Mouse (Mus musculus): ENCODE results near the gene 9330182O14Rik. TPM values are rescaled to one million over a fixed set of nuclear protein-coding genes. Genes with fewer than 3 reads are reported as not detected.

The 9330182O14Rik gene
- polyA plus RNA-seq, 1 experiment from 2014 or later: not detected

DNA sequence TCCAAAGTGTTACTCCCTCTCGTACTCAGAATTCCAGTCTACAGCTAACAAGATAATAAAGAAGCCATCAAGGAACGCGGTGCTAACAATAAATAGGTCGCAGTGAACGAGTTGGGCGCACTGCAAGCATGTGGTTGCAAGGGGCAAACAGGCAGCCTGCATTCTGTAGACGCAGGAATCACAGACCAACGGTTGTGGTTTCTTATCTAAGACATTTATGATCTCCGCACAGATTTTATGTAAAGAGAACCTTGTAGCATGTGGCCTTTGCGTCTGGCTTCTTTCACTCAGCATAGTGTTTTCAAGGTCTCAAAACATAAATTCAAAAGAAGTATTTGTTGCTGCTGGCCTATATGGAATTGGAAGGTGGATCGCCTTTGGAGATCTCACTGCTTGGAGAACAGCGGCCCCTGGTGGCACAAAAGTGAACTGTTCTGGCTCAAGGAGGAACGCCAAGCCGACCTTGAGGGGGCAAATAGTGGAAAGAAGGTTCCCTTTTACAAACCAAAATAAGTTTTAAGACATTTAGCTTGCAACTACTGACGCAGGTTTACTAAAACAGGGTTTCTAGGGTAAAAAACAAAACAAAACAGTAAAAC, 3.2 kb upstream of the 9330182O14Rik start:
- Histone ChIP-seq H3K4me1 (ENCODE audit: control insufficient read depth, insufficient read depth, low read length) (no peaks in the 10 kb centered on the region), H3K27ac (ENCODE audit: low read depth, low read length) (no peak overlapping the region), H3K27me3 (ENCODE audit: control insufficient read depth, insufficient read depth, low read length) (no peaks in the 10 kb centered on the region), H3K4me3 (ENCODE audit: low read length) (no peak overlapping the region), H3K4me2 (replicated peaks; ENCODE audit: low read depth, low read length) (no peak overlapping the region), H3K9me3 (ENCODE audit: control insufficient read depth, low read length) (no peaks in the 10 kb centered on the region), H3K36me3 (ENCODE audit: control insufficient read depth, insufficient read depth, low read length) (no peaks in the 10 kb centered on the region), H3K9ac (ENCODE audit: low read depth, low read length) (no peak overlapping the region)
- no peak; the same call in 1 of the 2 replicates for ATAC-seq (ENCODE audit: low FRiP score, low TSS enrichment)
- WGBS: 22% methylated on average over 15 of the region's 15 CpGs

DNA sequence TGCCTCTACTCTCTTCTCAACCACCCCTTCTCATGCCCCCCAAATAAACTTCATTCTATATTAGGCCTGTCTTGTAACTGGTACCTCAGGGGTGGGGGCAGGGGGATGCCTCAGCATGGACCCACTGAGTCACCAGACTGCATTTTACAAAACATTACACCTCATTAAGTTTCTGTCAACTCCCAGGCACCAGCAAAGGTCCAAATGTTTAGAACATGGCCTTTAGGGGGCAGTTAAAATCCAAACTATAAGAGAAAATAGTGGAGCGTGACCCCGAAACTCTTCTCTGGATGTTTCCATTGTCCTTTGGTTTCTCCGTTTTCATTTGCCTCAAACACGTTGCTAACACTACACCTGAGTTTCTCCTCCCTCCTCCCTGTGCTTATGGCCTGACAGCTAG, 1.8 kb upstream of the 9330182O14Rik start:
- H3K27me3 ChIP-seq (ENCODE audit: control insufficient read depth, insufficient read depth, low read length): no peaks in the 10 kb centered on the region
- WGBS: 60% methylated on average over 4 of the region's 4 CpGs

DNA sequence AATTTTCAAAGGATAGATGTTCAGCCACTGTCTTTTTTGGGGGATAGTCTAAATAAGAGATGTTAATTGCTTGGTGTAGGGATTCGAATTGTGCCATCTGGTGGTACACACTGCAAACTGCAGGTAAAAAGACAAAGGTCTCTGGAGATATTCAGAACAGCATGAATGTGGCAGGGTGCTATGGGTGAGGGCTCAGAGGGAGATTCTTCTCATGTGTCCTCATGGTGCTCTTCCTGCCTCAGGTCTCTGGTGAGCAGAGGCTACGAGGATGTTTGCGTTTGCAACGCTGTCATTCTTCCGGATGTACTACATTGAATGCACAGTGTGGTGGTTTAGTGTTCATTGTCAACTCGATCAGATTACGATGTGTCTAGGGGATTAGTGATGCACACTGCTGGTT, 10.1 kb downstream of the 9330182O14Rik start:
- Histone ChIP-seq H3K27me3 (ENCODE audit: control insufficient read depth, insufficient read depth, low read length) (no peaks in the 10 kb centered on the region), H3K36me3 (ENCODE audit: control insufficient read depth, insufficient read depth, low read length) (no peaks in the 10 kb centered on the region), H3K27ac (ENCODE audit: low read depth, low read length) (no peak overlapping the region), H3K9me3 (ENCODE audit: control insufficient read depth, low read length) (no peaks in the 10 kb centered on the region), H3K4me3 (ENCODE audit: low read length) (no peak overlapping the region), H3K4me1 (ENCODE audit: control insufficient read depth, insufficient read depth, low read length) (no peaks in the 10 kb centered on the region), H3K9ac (ENCODE audit: low read depth, low read length) (no peak overlapping the region), H3K4me2 (replicated peaks; ENCODE audit: low read depth, low read length) (no peak overlapping the region)
- 54% methylated on average over 7 of the region's 7 CpGs for WGBS
- no peak for ATAC-seq (ENCODE audit: low FRiP score, low TSS enrichment)

More for the DNA sequence above, 1.8 kb upstream of the 9330182O14Rik start:
- no peak overlapping the region for H3K4me2 ChIP-seq (replicated peaks; ENCODE audit: low read depth, low read length)
- no peak overlapping the region for H3K9ac ChIP-seq (ENCODE audit: low read depth, low read length)
- H3K36me3 ChIP-seq (ENCODE audit: control insufficient read depth, insufficient read depth, low read length): no peaks in the 10 kb centered on the region
- H3K9me3 ChIP-seq (ENCODE audit: control insufficient read depth, low read length): no peaks in the 10 kb centered on the region
- H3K4me1 ChIP-seq (ENCODE audit: control insufficient read depth, insufficient read depth, low read length): no peaks in the 10 kb centered on the region
- no peak for ATAC-seq (ENCODE audit: low FRiP score, low TSS enrichment)
- no peak overlapping the region for H3K4me3 ChIP-seq (ENCODE audit: low read length)
- H3K27ac ChIP-seq (ENCODE audit: low read depth, low read length): no peak overlapping the region

DNA sequence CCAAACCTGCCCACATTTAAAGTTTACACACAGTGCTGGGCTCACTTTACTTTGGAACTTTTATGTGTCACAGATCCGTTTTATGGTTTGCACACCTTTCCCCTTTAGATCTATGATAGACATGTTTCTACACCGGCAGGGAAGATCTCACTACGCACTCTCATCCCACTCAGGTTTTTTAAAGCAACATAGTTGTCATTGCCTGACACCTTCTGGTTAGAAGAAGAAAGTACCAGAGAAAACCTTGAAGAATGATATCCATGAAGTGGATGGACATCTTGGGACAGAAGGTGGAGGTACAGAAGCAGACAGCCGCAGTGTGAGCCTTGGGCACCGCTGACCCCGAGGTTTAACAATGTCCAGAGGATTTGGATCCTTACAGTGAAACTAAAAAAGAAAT, 23.5 kb downstream of the 9330182O14Rik start:
- Histone ChIP-seq H3K27ac (ENCODE audit: low read depth, low read length) (no peak overlapping the region), H3K4me1 (ENCODE audit: control insufficient read depth, insufficient read depth, low read length) (no peaks in the 10 kb centered on the region), H3K9ac (ENCODE audit: low read depth, low read length) (no peak overlapping the region), H3K36me3 (ENCODE audit: control insufficient read depth, insufficient read depth, low read length) (no peaks in the 10 kb centered on the region), H3K4me3 (ENCODE audit: low read length) (no peak overlapping the region), H3K4me2 (replicated peaks; ENCODE audit: low read depth, low read length) (no peak overlapping the region), H3K9me3 (ENCODE audit: control insufficient read depth, low read length) (no peaks in the 10 kb centered on the region), H3K27me3 (ENCODE audit: control insufficient read depth, insufficient read depth, low read length) (no peaks in the 10 kb centered on the region)
- 82% methylated on average over 6 of the region's 6 CpGs for WGBS
- ATAC-seq (ENCODE audit: low FRiP score, low TSS enrichment): no peak

GRCm38 (mm10) chr15:40166560-40167275, 32.6 kb downstream of the 9330182O14Rik start:
- Histone ChIP-seq H3K27ac (ENCODE audit: low read depth, low read length) (no peak overlapping the region; the same call in 1 of the 2 replicates), H3K4me1 (ENCODE audit: control insufficient read depth, insufficient read depth, low read length) (peaks cover 12% of the 10 kb centered on the region), H3K4me2 (replicated peaks; ENCODE audit: low read depth, low read length) (peak overlapping the region; percentile 40; the same call in 1 of the 2 replicates), H3K9ac (ENCODE audit: low read depth, low read length) (no peak overlapping the region), H3K27me3 (ENCODE audit: control insufficient read depth, insufficient read depth, low read length) (no peaks in the 10 kb centered on the region), H3K4me3 (ENCODE audit: low read length) (no peak overlapping the region), H3K36me3 (ENCODE audit: control insufficient read depth, insufficient read depth, low read length) (no peaks in the 10 kb centered on the region), H3K9me3 (ENCODE audit: control insufficient read depth, low read length) (no peaks in the 10 kb centered on the region)
- peak; percentile 61; the same call in 1 of the 2 replicates for ATAC-seq (ENCODE audit: low FRiP score, low TSS enrichment)
- 24% methylated on average over 9 of the region's 9 CpGs for WGBS

DNA sequence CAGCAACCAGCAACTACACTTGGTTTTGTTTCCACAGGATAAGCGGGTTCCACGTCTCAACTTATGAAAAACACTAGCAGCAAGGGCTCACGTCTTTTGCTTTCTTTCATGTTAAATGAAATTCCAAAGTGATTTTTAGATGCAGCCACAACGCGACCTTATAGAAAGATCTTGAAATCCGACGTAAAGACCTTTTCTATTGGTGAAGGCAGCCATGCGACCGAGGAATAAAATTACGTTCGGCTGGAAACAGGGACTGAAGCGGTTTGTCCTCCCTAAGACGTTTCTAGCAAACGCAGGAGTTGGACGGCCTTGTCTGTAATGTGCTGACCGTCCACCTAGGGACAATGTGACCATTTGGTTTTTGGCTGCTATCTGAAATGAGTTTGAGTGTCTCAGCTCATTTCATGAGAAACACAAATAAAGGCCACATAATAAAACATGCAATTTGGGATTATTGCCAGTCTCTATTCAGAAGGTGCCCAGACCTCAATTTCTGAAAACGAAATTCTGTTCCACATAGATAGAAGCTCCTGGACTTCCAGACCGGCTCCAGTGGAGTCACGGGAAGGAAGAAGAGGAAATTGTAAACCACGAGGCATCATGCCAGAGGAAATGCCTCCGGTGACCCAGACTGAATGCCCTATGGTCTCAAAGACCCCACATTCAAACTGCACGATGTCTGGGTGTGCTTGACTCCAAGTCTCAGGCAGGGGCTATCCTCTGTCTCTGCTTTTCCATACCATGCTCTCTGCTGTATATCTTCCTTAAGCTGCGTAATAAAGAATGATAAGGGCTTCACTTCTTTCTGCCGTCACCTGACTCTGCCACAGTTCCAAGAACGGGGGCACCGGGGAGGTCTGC, 33.3 kb downstream of the 9330182O14Rik start:
- Histone ChIP-seq H3K27me3 (ENCODE audit: control insufficient read depth, insufficient read depth, low read length) (no peaks in the 10 kb centered on the region), H3K27ac (ENCODE audit: low read depth, low read length) (peak overlapping the region; percentile 24; the same call in 1 of the 2 replicates), H3K4me1 (ENCODE audit: control insufficient read depth, insufficient read depth, low read length) (peaks cover 12% of the 10 kb centered on the region), H3K4me3 (ENCODE audit: low read length) (peak overlapping the region; percentile 12; the same call in 1 of the 2 replicates), H3K9me3 (ENCODE audit: control insufficient read depth, low read length) (no peaks in the 10 kb centered on the region), H3K36me3 (ENCODE audit: control insufficient read depth, insufficient read depth, low read length) (no peaks in the 10 kb centered on the region), H3K9ac (ENCODE audit: low read depth, low read length) (no peak overlapping the region), H3K4me2 (replicated peaks; ENCODE audit: low read depth, low read length) (peak overlapping the region; percentile 40)
- 37% methylated on average over 26 of the region's 26 CpGs for WGBS
- peak; percentile 36; the same call in 1 of the 2 replicates for ATAC-seq (ENCODE audit: low FRiP score, low TSS enrichment)

DNA sequence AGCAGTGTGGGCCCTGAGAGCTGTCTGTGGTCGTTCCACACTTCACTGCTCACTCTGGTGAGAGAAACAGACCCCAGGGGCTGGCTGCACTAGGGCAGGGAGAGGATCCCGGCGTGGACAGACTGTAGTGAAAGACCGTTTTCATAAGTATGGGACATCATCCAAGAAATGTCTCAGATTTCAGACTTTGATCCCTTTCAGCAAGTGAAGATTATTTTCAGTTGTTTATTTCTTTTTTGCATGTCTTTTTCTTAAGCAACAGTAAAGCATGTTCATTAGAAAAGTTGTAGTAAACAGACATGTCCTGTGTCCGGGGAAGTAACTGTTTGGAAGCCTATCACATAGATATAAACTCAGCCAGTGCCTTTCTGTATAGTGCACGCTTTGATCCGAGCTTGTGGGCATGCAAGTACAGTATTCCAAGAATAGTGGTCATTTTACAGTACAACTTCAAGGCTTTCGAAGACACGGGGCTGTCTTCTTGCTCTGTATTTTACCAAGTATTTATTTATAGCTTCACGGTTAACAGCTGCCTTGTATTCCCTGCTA, 34.0 kb downstream of the 9330182O14Rik start:
- Histone ChIP-seq H3K27me3 (ENCODE audit: control insufficient read depth, insufficient read depth, low read length) (no peaks in the 10 kb centered on the region), H3K27ac (ENCODE audit: low read depth, low read length) (0 out of 2 replicates have a peak overlapping the region, but pooled peaks have one; percentile 24), H3K9me3 (ENCODE audit: control insufficient read depth, low read length) (no peaks in the 10 kb centered on the region), H3K36me3 (ENCODE audit: control insufficient read depth, insufficient read depth, low read length) (no peaks in the 10 kb centered on the region), H3K4me1 (ENCODE audit: control insufficient read depth, insufficient read depth, low read length) (peaks cover 12% of the 10 kb centered on the region), H3K9ac (ENCODE audit: low read depth, low read length) (no peak overlapping the region), H3K4me3 (ENCODE audit: low read length) (peak overlapping the region; percentile 12; the same call in 1 of the 2 replicates), H3K4me2 (replicated peaks; ENCODE audit: low read depth, low read length) (peak overlapping the region; percentile 40)
- WGBS: 36% methylated on average over 10 of the region's 10 CpGs
- peak; percentile 53; the same call in 1 of the 2 replicates for ATAC-seq (ENCODE audit: low FRiP score, low TSS enrichment)

GRCm38 (mm10) chr15:40169061-40169460, 34.9 kb downstream of the 9330182O14Rik start:
- Histone ChIP-seq H3K9me3 (ENCODE audit: control insufficient read depth, low read length) (no peaks in the 10 kb centered on the region), H3K4me1 (ENCODE audit: control insufficient read depth, insufficient read depth, low read length) (peaks cover 12% of the 10 kb centered on the region), H3K4me3 (ENCODE audit: low read length) (no peak overlapping the region), H3K36me3 (ENCODE audit: control insufficient read depth, insufficient read depth, low read length) (no peaks in the 10 kb centered on the region), H3K9ac (ENCODE audit: low read depth, low read length) (no peak overlapping the region), H3K27me3 (ENCODE audit: control insufficient read depth, insufficient read depth, low read length) (no peaks in the 10 kb centered on the region), H3K27ac (ENCODE audit: low read depth, low read length) (no peak overlapping the region), H3K4me2 (replicated peaks; ENCODE audit: low read depth, low read length) (no peak overlapping the region)
- no peak for ATAC-seq (ENCODE audit: low FRiP score, low TSS enrichment)
- WGBS: 71% methylated on average over 5 of the region's 5 CpGs

All from kidney, embryonic 14.5 days (tissue).